Mouse (Mus musculus) urinary bladder, postnatal 4 days (tissue): ENCODE measurements around the gene Abcg1.

ENCODE experiments used
- DNase-seq, 2 experiments: peaks; one replicate each; pipeline ENCODE4 v3.0.0; 2021 to 2022; ENCODE audit warnings: low spot score in 2 of 2

The Abcg1 gene

DNA sequence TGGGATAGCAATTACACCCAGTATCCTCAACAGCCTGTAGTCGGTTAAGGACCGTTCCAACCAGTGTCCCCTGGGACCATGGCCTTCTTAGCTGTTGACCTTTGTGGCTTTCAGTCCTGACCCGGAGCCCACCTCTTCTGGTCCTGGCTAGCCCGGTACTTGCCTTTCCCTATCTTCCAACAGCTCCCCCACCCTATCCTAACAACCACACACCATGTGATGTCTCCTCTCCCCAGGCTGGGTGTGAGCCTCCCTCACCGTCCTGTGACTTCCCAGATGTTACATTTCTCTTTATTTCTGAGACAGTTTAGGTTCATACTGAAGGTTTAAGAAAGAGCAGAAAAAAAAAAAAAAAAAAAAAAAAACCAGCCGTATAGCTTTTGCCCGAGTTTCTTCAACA is 17.1 kb upstream of the Abcg1 start:
- DNase-seq = no peak

- DNase-seq = no peak
Measured at GRCm38 (mm10) chr17:31042751-31043150, 14.7 kb upstream of the Abcg1 start.

GRCm38 (mm10) chr17:31057891-31058744 is 643 bp downstream of the Abcg1 start:
- DNase-seq = no peak

GRCm38 (mm10) chr17:31058745-31059085 is 1.2 kb downstream of the Abcg1 start:
- no peak for DNase-seq

- no peak for DNase-seq
Measured at GRCm38 (mm10) chr17:31060196-31060587, 2.7 kb downstream of the Abcg1 start.

DNA sequence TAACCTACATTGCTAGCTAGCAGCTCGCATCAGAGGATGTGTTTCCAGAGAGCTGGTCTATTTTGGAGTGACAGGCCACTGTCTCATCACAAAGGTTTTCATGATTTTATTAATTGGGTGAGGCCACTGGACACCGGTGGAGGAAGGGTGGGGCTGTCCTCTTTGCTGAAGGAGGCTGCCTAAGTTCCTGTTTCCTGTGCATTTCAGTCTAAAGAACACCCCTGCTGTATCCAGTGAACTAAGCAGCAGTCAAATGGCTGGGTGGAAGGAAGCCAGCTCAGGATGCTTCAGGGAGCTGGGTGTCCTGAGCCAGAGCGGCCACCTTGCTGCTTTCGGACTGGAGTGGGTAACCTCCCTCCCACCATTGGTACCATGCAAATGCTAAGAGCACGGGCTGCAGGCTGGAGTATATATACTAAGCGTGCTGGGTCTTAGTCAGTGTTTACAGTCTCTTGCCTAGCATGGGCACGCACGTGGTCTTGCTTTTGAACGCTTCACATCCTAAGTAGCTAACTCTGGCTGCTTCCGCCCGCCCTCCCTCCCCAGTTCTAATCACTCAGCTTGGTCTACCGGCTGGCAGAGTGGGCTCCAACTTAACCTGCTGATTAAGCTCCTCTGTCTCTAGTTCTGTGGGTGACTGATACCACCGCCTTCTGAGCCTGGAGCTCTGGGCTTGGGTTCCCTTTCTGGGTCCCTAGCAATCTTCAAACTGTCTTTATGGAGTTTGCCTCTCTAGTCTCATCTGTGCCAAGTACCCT is 3.3 kb downstream of the Abcg1 start:
- no peak for DNase-seq

DNA sequence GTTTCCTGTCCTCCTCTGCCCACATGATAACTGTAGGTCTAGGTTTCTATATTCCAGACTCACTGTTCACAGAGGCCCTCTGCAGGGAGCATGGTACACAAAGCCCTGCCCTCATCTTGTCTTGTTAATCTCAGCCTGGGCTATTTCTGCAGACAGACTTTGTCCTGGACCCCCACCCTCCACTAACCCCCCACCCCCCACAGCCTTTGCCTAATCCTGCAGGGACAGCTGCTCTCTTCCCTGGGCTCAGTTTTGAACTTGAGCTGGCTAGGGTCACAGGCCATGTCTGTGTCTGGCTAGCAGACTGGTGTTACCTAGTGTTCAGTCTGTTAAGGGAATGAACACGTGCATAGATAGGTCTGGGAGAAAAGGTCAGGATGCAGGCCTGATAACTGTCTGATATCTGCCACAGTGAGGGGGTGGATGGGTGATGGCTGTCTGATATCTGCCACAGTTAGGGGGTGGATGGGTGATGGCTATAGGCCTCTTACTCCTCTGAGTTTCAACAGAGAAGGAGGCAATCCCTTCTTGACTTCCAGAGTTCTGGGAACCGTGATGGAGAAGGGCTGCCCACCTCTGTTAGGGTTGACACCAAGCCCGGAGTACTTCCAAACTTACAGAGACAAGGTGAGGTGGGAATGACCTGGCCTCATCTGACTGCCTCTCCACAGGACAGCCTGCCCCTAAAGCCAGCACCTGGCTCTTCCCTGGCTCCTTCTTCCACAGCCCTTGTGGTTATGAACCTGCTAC is 4.0 kb downstream of the Abcg1 start:
- no peak for DNase-seq

- DNase-seq = no peak
Measured at GRCm38 (mm10) chr17:31066058-31066457, 8.6 kb downstream of the Abcg1 start.

DNA sequence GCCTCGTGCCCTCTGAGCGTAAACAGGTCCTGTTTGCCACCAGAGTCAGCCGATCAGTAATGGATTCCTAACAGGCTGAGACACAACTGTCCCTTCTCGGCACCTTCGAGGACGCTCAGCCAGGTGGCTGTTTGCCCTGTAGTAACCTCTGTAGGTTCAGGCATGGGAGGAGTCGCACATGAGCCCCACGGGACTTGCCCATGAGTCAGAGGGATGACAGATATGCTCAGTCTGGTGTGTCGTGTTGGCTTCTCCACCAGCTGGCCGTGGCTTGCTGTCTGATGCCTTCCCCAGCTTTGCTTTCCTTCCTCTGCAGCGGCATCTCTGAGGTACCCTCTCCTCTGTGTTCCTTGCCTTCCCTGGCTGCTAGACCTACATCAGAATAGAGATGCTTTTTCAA is 9.6 kb downstream of the Abcg1 start:
- no peak for DNase-seq

DNA sequence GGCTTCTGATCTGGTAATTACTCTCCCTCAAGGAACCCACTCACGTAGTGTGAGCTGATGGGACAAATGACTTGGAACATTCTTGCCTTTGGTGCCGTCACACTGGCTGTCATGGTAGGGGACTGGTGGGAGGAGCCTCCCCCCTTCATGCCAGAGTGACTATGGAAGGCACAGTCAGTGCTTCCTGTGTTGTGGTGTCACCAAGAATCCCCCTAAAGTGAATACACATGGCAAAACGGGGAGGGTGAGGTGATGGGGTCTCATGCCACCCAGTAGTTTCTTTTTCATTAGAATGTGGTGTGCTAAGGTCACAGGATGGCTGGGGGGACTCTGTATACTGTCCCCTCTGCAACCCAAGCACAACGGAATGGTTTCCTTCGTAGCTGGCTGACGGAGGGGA is 11.6 kb downstream of the Abcg1 start:
- DNase-seq = no peak

DNA sequence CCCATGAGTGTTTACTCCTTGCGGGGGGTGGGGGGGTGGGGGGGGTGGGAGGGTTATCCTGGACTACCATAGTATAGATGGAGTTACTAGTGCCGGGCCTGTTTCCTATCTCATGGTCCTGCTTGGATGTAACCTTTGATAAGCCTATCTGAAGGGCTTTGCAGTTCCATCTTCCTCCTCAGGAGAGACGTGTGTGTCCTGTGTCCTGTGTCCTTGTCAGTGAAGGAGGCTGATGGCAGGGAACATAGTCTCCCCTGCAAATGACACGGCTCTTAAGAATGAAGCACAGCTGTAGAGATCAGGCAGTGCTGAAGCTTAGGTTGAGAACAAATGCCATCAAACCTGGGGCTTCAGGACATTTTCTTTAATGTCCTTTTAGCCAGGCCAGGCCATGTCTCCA is 12.4 kb downstream of the Abcg1 start:
- no peak for DNase-seq

DNA sequence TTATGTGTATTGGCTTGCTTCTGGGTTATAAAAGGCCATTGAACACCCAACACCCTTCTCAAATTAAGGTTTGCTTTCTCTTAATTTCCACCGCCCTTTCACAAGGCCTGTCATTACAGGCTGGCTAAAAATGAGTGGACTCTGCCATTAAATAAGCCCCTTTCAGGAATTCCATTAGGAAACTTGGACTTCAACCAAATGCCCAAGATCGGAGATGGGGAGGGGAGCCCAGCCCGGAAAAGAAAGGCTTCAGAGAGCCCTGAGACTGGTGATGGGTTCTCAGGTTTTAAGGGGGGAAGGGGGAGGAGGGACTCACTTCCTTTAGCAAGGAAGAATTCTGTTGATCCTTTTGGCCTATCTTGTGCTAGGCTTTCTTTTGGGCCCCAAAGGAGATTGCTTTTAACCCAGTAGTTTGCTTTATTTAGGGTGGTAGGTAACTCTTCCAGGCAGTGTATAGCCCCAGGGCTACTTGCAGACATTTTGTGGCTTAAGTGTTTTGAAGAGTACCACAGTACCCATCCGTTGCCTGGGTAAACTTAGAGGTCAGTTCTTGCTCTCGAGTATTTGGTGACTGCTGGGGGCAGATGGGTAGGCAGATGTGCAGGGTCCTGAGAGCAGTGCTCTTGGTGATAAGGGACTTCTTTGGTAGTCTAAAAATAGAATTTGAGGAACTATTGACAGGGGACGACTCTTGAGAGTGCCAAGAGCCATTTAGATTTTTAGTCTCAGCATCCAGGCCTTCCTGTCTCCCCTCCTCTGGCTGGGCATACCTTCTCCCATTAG is 13.1 kb downstream of the Abcg1 start:
- DNase-seq = no peak

GRCm38 (mm10) chr17:31071421-31072301 is 14.2 kb downstream of the Abcg1 start:
- DNase-seq = no peak

GRCm38 (mm10) chr17:31072872-31073271 is 15.4 kb downstream of the Abcg1 start:
- no peak for DNase-seq

DNA sequence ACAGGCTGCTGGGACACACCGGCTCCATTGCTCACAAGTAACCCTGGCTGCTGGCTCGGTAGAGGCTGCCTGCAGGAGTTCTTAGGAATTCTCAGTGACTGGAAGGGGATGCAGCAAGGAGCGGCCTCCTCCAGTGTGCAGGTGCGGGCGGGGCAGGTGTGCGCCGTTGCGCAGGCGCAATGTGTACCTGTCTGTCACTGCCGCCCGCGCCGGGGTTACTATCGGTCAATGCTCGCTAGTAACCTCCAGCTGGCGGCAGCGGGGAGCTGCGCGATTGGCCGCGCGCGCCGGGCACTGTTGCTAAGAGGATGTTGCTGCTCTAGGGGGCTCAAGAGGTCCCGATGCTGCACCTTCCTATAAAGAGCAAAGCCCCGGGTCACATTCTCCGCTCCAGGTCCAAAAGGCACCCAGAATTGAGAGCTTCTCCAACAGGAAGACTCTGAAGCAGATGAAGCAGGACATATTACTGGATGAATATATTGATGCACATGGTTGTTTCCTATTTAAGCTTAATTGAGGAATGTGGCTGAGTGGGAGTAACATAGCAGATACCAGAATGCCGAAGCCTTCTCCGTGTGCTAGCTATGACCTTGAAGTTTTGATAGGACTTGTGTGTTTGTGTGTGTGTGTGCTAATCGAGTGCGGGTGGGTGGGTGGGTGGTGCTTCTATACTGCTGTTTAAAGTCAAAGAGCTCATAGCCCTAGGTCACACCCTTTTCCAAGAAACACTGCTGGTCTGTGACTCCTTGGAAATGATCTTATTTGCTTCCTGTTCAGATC is 16.0 kb downstream of the Abcg1 start:
- peak; percentile 73 to 74 for DNase-seq

DNA sequence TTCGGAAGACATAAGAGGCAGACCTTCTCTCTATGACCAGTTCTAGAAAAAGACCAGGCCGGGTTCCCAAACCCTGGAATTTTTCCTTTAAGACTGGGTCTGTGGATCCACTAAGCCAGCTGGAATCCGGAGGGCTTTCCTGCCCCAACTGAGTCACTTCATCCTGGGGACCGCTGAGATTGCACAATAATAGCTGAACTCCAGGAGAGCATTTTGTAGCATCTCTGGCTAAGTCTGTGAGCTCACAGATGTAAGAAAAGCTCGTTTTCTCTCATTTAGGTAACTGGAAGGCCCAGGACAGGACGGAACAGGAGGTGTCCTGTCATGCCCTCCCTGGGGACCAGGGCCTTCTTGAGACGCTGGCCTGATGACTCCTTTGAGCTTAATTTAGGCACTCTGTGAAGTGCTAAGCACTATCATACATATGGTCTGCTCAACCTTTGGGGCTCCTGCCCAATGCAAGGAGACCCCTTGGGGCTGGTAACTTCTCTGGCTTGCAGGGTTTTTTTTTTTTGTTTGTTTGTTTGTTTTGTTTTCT is 16.6 kb downstream of the Abcg1 start:
- DNase-seq = no peak

DNA sequence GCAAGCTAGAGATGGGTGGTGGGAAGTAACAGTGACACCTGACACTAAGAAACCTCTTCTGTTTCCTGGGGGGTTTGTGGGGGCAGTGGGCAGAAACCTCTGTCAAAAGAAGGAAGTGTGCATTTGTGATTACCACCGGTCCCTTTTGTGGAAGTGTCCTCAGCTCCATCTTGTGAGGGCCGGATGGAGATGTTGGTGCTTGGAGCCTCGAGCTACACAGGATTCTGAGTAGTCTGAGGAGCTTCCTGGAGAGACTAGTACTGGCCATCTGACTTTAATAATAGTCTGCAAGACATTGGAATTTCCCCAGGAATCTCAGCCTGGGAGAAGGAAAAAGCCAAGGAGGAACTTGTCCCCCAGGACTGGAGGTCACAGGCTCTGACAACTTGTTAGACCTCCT is 17.2 kb downstream of the Abcg1 start:
- DNase-seq = no peak

- no peak for DNase-seq
Measured at GRCm38 (mm10) chr17:31075471-31075870, 18.0 kb downstream of the Abcg1 start.

DNA sequence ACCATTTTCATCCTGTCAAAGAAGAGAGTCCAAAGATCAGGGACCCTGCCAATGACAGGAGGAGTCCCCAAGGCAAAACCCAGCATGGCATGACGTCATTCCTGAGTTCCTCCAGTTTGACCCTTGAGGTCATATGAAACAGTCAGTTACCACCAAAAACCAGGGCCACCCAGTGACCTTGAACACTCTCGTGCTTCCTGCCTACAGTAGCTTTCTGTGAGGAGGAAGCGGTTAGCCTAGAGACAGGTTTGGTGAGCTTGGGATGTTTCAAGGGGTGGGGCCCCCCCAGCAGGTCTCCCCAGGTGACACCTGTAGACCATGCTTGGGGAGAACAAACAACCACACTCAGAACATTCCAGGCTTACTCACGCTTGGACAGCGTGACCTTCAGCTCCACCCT is 20.1 kb downstream of the Abcg1 start:
- no peak for DNase-seq

GRCm38 (mm10) chr17:31078581-31078980 is 21.1 kb downstream of the Abcg1 start:
- no peak for DNase-seq
